Mouse (Mus musculus) embryonic facial prominence, embryonic 11.5 days (tissue): Measurements from ENCODE around the gene Zkscan7. TPM values are rescaled to one million over a fixed set of nuclear protein-coding genes. Genes with fewer than 3 reads are reported as not detected.
A peak's percentile ranks its signal among the peaks of the same experiment; 100 is the strongest.
"Not testable (repeated sequence)": the region's sequence is repeated elsewhere in the genome, so short reads cannot be mapped to it uniquely, and the experiment has no call there.

Source experiments
- ATAC-seq: fragments of 200-750 bp; cut with Nextera tagmentation; replicated peaks from 2 replicates; pipeline ENCODE4 v1.8.0; 2017; ENCODE audit warnings: low read depth; ENCODE audit not compliant: insufficient number of reproducible peaks, low FRiP score, low TSS enrichment
- DNase-seq: peaks from one replicate; pipeline ENCODE4 v3.0.0-alpha.2; 2015; ENCODE audit warnings: low spot score
- H3K27ac ChIP-seq: fragments of 300-500 bp; sonication (generic); replicated peaks from 2 replicates; pipeline ENCODE4 v1.5.1; 2014; ENCODE audit warnings: mild to moderate bottlenecking, low read depth, low read length, control low read depth
- H3K27me3 ChIP-seq: fragments of 300-500 bp; sonication (generic); 2 replicates; pipeline ENCODE4 v1.6.1; 2014; ENCODE audit warnings: mild to moderate bottlenecking, low read length, moderate library complexity, mixed read lengths; ENCODE audit not compliant: control insufficient read depth, insufficient read depth
- H3K36me3 ChIP-seq: fragments of 300-500 bp; sonication (generic); replicated peaks from 2 replicates; pipeline ENCODE4 v1.6.1; 2014; ENCODE audit warnings: low read depth, mild to moderate bottlenecking, low read length, moderate library complexity, mixed read lengths; ENCODE audit not compliant: control insufficient read depth, insufficient read depth
- H3K4me1 ChIP-seq: fragments of 300-500 bp; sonication (generic); 2 replicates; pipeline ENCODE4 v1.6.1; 2014; ENCODE audit warnings: low read length, mixed read lengths; ENCODE audit not compliant: control insufficient read depth, insufficient read depth
- H3K4me2 ChIP-seq: fragments of 300-500 bp; sonication (generic); 2 replicates; pipeline ENCODE4 v1.6.1; 2014; ENCODE audit warnings: low read depth, mild to moderate bottlenecking, control low read depth, low read length, moderate library complexity
- H3K4me3 ChIP-seq: fragments of 300-500 bp; sonication (generic); 2 replicates; pipeline ENCODE4 v1.5.1; 2014; ENCODE audit warnings: low read depth, low read length, control low read depth
- H3K9ac ChIP-seq: fragments of 300-500 bp; sonication (generic); replicated peaks from 2 replicates; pipeline ENCODE4 v1.6.1; 2014; ENCODE audit warnings: mild to moderate bottlenecking, control low read depth, low read length
- H3K9me3 ChIP-seq: fragments of 300-500 bp; sonication (generic); replicated peaks from 2 replicates; pipeline ENCODE4 v1.6.1; 2016; ENCODE audit warnings: mild to moderate bottlenecking, low read length, inconsistent platforms, mixed read lengths; ENCODE audit not compliant: control insufficient read depth
- WGBS: fragments of 180-500 bp; shearing (Covaris S2); extraction: QIAGEN DNeasy Blood & Tissue Kit; methylation state at CpG from one replicate; pipeline ENCODE4 v1.1.7; 2014; 5-methylcytosine and 5-hydroxymethylcytosine counted together
- polyA plus RNA-seq: library from polyadenylated mRNA; unstranded; fragments of >200 nt; fragmentation: Nextera tagmentation; extraction: Ambion mirVana; gene quantifications from 2 replicates; pipeline ENCODE4 v1.2.1, GENCODE M21; 2014

The Zkscan7 gene
- polyA plus RNA-seq, 1 experiment from 2014 or later = 2.0 TPM

GRCm38 (mm10) chr9:122847811-122848311 lies 37.6 kb upstream of the Zkscan7 start:
- H3K27me3 ChIP-seq, ATAC-seq, H3K4me3 ChIP-seq, H3K9ac ChIP-seq, H3K27ac ChIP-seq, H3K9me3 ChIP-seq, H3K4me1 ChIP-seq, DNase-seq, H3K4me2 ChIP-seq: not testable (repeated sequence)
- H3K36me3 ChIP-seq = peaks cover 14% of the 10 kb centered on the region
- WGBS = 93% methylated on average over 7 of the region's 8 CpGs

- 97% methylated on average over 7 of the region's 7 CpGs for WGBS
- no peaks in the 10 kb centered on the region for H3K4me1 ChIP-seq
- no peak overlapping the region for H3K4me3 ChIP-seq
- no peak for ATAC-seq
- H3K9ac ChIP-seq = no peak overlapping the region
- H3K4me2 ChIP-seq = no peak overlapping the region
- DNase-seq = no peak
- H3K36me3 ChIP-seq = peaks cover 47% of the 10 kb centered on the region
- no peaks in the 10 kb centered on the region for H3K27me3 ChIP-seq
- H3K9me3 ChIP-seq = no peaks in the 10 kb centered on the region
- no peak overlapping the region for H3K27ac ChIP-seq
These were observed 31.0 kb upstream of the Zkscan7 start for GRCm38 (mm10) chr9:122854526-122854925.

- not testable (repeated sequence) for DNase-seq, H3K4me1 ChIP-seq, ATAC-seq, H3K9me3 ChIP-seq, H3K4me2 ChIP-seq, H3K4me3 ChIP-seq, H3K27ac ChIP-seq, H3K27me3 ChIP-seq, H3K9ac ChIP-seq
- H3K36me3 ChIP-seq = peaks cover 52% of the 10 kb centered on the region
- 83% methylated on average over 2 of the region's 7 CpGs for WGBS
These were observed 30.3 kb upstream of the Zkscan7 start for GRCm38 (mm10) chr9:122855141-122855540.

- H3K36me3 ChIP-seq = peaks cover 52% of the 10 kb centered on the region
- H3K4me3 ChIP-seq = no peak overlapping the region
- WGBS = 94% methylated on average over 4 of the region's 4 CpGs
- no peaks in the 10 kb centered on the region for H3K27me3 ChIP-seq
- no peaks in the 10 kb centered on the region for H3K9me3 ChIP-seq
- no peak overlapping the region for H3K9ac ChIP-seq
- DNase-seq (no peak), ATAC-seq (no peak)
- H3K4me2 ChIP-seq = no peak overlapping the region
- no peak overlapping the region for H3K27ac ChIP-seq
- no peaks in the 10 kb centered on the region for H3K4me1 ChIP-seq
These were observed 29.9 kb upstream of the Zkscan7 start for GRCm38 (mm10) chr9:122855617-122856016.

GRCm38 (mm10) chr9:122856716-122857115 lies 28.8 kb upstream of the Zkscan7 start:
- H3K4me1 ChIP-seq = no peaks in the 10 kb centered on the region
- no peaks in the 10 kb centered on the region for H3K27me3 ChIP-seq
- no peak overlapping the region for H3K4me3 ChIP-seq
- DNase-seq (no peak), ATAC-seq (no peak)
- H3K4me2 ChIP-seq = no peak overlapping the region
- H3K27ac ChIP-seq = no peak overlapping the region
- H3K9me3 ChIP-seq = no peaks in the 10 kb centered on the region
- WGBS = 95% methylated on average over 3 of the region's 3 CpGs
- H3K9ac ChIP-seq = no peak overlapping the region
- H3K36me3 ChIP-seq = peaks cover 62% of the 10 kb centered on the region

GRCm38 (mm10) chr9:122860752-122861151 lies 24.7 kb upstream of the Zkscan7 start:
- ATAC-seq (no peak), DNase-seq (no peak)
- H3K36me3 ChIP-seq = peaks cover 39% of the 10 kb centered on the region
- H3K9ac ChIP-seq = no peak overlapping the region
- no peaks in the 10 kb centered on the region for H3K9me3 ChIP-seq
- H3K27ac ChIP-seq = no peak overlapping the region
- H3K4me3 ChIP-seq = no peak overlapping the region
- H3K4me2 ChIP-seq = no peak overlapping the region
- no peaks in the 10 kb centered on the region for H3K27me3 ChIP-seq
- H3K4me1 ChIP-seq = no peaks in the 10 kb centered on the region

- Histone ChIP-seq H3K4me2 (no peak overlapping the region), H3K9me3 (no peaks in the 10 kb centered on the region), H3K9ac (no peak overlapping the region), H3K4me1 (no peaks in the 10 kb centered on the region), H3K27ac (no peak overlapping the region), H3K36me3 (peaks cover 26% of the 10 kb centered on the region), H3K4me3 (no peak overlapping the region), H3K27me3 (no peaks in the 10 kb centered on the region)
- WGBS = 93% methylated on average over 2 of the region's 2 CpGs
- no peak for ATAC-seq
- DNase-seq = no peak
These were observed 21.8 kb upstream of the Zkscan7 start for GRCm38 (mm10) chr9:122863731-122864130.

- H3K27ac ChIP-seq = no peak overlapping the region
- H3K27me3 ChIP-seq = no peaks in the 10 kb centered on the region
- 0 out of 2 replicates have a peak, but pooled peaks have one; percentile 11 for ATAC-seq
- peaks cover 20% of the 10 kb centered on the region for H3K36me3 ChIP-seq
- H3K9ac ChIP-seq = peak overlapping the region; percentile 89
- peak overlapping the region; percentile 70 for H3K4me3 ChIP-seq
- no peaks in the 10 kb centered on the region for H3K9me3 ChIP-seq
- H3K4me1 ChIP-seq = no peaks in the 10 kb centered on the region
- DNase-seq = no peak
- peak overlapping the region; percentile 67 for H3K4me2 ChIP-seq
- WGBS = 63% methylated on average over 3 of the region's 3 CpGs
These were observed 20.6 kb upstream of the Zkscan7 start for GRCm38 (mm10) chr9:122864848-122865247.
